Mouse (Mus musculus) heart, embryonic 10.5 days (tissue): ENCODE data around the gene Klhdc9. TPM values are rescaled to one million over a fixed set of nuclear protein-coding genes. Genes with fewer than 3 reads are reported as not detected.

Experiments used
- DNase-seq: peaks from one replicate; pipeline ENCODE4 v3.0.0-alpha.2; 2017; ENCODE audit warnings: low spot score
- H3K27ac ChIP-seq: fragments of 300-500 bp; sonication (generic); 2 replicates; pipeline ENCODE4 v1.5.1; 2016; ENCODE audit warnings: mild to moderate bottlenecking
- H3K27me3 ChIP-seq: fragments of 300-500 bp; sonication (generic); 2 replicates; pipeline ENCODE4 v1.6.1; 2016; ENCODE audit warnings: mild to moderate bottlenecking; ENCODE audit not compliant: poor library complexity, insufficient read depth, severe bottlenecking
- H3K36me3 ChIP-seq: fragments of 300-500 bp; sonication (generic); 2 replicates; pipeline ENCODE4 v1.6.1; 2016; ENCODE audit warnings: mild to moderate bottlenecking, moderate library complexity
- H3K4me1 ChIP-seq: fragments of 300-500 bp; sonication (generic); 2 replicates; pipeline ENCODE4 v1.6.1; 2016; ENCODE audit warnings: mild to moderate bottlenecking
- H3K4me3 ChIP-seq: fragments of 300-500 bp; sonication (generic); 2 replicates; pipeline ENCODE4 v1.5.1; 2016; ENCODE audit warnings: mild to moderate bottlenecking, moderate library complexity
- H3K9me3 ChIP-seq: fragments of 300-500 bp; sonication (generic); 2 replicates; pipeline ENCODE4 v1.6.1; 2016; ENCODE audit warnings: mild to moderate bottlenecking, moderate library complexity
- WGBS: fragments of 180-500 bp; shearing (Covaris S2); methylation state at CpG from one replicate; pipeline ENCODE4 v1.1.7; 2016; 5-methylcytosine and 5-hydroxymethylcytosine counted together
- polyA plus RNA-seq: library from polyadenylated mRNA; unstranded; fragments of >200 nt; fragmentation: Nextera tagmentation; extraction: Ambion mirVana; gene quantifications from 2 replicates; pipeline ENCODE4 v1.2.1, GENCODE M21; 2016

Gene Klhdc9
- polyA plus RNA-seq, 1 experiment from 2014 or later = 0.87 TPM

DNA sequence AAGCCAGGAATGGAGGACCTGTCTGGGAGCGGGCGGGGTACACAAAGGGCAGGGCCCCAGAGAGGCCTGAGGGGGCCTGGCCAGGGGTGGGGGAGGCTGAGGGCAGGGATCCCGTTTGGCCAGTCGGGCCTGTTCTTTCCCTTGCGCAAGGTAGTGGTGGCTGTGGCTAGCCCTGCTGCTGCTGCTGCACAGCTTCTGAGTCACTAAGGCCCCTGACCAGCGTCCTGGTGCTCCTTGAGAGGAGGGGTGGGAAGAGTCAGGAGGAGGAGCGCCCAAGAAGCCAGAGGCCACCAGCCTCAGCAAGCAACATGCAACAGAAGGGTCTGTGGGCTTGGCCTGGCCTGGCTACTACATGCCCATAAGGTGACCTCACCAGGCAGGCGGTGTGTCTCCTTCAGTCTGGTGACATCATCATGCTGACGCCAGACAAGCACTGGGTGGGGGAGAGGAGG is 15.1 kb upstream of the Klhdc9 start:
- Histone ChIP-seq H3K36me3 (no peaks in the 10 kb centered on the region), H3K4me1 (peaks cover 42% of the 10 kb centered on the region), H3K27ac (peak overlapping the region; percentile 62), H3K27me3 (peaks cover 35% of the 10 kb centered on the region), H3K4me3 (no peak overlapping the region), H3K9me3 (no peaks in the 10 kb centered on the region)
- no peak for DNase-seq
- 40% methylated on average over 9 of the region's 9 CpGs for WGBS

DNA sequence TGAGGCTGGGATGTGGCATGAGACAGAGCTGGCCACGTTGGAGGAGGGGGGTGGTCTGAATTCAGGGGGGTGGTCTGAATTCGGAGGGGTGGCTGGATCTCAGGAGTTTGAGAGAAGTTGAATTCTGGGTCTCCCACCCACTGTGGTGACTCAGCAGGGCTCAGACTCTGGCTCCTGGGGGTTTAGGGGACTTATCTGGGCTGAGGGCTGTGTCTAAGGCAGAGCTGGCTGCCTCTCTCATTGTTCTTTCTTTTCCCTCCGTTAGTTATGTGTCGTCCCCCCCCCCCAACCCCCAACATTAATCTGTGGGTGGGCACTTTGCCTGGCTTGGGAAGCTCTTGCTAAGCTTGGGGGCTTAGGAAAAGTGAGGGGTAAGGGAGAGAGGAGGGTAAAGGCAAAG is 13.3 kb upstream of the Klhdc9 start:
- no peaks in the 10 kb centered on the region for H3K36me3 ChIP-seq
- WGBS = 6% methylated on average over 4 of the region's 4 CpGs
- no peaks in the 10 kb centered on the region for H3K9me3 ChIP-seq
- peak overlapping the region; percentile 42; the same call in 1 of the 2 replicates for H3K27ac ChIP-seq
- H3K4me3 ChIP-seq = no peak overlapping the region
- no peak for DNase-seq
- H3K27me3 ChIP-seq = peaks cover 37% of the 10 kb centered on the region; the same call in 1 of the 2 replicates
- peaks cover 38% of the 10 kb centered on the region for H3K4me1 ChIP-seq

DNA sequence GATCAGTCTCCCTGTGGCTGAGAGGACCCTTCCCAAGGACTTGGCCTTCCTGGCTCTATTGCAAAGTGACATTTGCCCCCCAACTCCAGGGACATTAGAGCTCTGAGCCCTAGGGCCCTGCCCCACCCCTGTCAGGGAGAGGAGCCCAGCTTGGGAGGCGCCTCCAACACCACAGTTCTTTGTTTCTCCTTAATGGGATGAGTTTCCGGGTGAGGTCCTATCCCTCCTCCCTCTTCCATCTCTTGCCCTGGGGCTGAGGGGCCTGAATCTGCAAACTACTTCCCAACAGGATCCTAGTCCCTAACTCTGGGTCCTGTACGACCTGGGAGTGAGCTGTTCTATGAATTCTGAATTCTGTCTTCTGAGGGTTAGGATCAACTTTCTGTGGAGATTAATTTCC is 12.3 kb upstream of the Klhdc9 start:
- no peak for DNase-seq
- no peak overlapping the region for H3K4me3 ChIP-seq
- H3K27me3 ChIP-seq = peaks cover 41% of the 10 kb centered on the region; the same call in 1 of the 2 replicates
- H3K36me3 ChIP-seq = no peaks in the 10 kb centered on the region
- H3K4me1 ChIP-seq = peaks cover 35% of the 10 kb centered on the region
- no peaks in the 10 kb centered on the region for H3K9me3 ChIP-seq
- H3K27ac ChIP-seq = no peak overlapping the region
- WGBS = 47% methylated on average over 3 of the region's 3 CpGs

DNA sequence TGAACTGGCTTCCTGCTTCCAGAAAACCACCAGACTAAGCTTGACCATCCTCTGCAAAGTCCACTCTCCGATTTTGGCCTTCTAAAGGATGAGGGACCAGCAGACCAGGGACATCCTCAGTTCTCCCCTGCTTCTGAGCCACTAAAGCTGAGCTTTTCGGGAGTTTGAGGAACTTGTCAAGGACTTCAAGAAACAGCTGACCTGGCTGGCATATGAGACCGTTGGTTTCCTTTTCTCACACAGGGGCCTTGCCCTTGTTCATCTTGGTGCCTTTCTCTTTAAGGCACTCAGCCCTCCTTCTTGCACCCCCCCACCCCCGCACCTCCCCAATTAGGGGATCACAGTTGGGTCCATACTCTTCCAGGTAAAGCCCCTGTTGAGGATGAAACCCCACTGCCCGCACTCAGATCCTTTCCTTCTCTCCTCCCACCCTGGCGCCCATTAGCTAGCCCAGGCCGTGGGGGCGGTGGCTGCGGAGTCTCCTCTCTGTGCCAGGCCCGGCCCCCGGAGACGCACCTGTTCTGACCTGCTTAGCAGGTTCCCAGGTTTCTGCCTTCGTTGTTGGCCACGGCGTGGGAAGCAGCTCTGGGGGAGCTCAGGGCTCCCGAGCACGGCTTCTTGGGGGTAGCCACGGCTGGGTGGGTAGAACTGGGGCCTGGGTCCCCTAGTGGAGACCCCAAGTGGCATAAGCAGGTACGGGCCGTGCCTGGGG is 9.4 kb upstream of the Klhdc9 start, which contains the start of gene Nectin4:
TSS of gene Nectin4 (plus strand) at position 255 of the 712 bp plus-strand sequence.
- Histone ChIP-seq H3K4me1 (peaks cover 26% of the 10 kb centered on the region), H3K4me3 (no peak within 1 kb of the TSS), H3K27me3 (peaks cover 46% of the 10 kb centered on the region; the same call in 1 of the 2 replicates), H3K36me3 (no peaks in the 10 kb centered on the region), H3K9me3 (no peaks in the 10 kb centered on the region), H3K27ac (no peak within 1 kb of the TSS)
- DNase-seq = no peak
- WGBS = 32% methylated on average over 20 of the region's 20 CpGs

DNA sequence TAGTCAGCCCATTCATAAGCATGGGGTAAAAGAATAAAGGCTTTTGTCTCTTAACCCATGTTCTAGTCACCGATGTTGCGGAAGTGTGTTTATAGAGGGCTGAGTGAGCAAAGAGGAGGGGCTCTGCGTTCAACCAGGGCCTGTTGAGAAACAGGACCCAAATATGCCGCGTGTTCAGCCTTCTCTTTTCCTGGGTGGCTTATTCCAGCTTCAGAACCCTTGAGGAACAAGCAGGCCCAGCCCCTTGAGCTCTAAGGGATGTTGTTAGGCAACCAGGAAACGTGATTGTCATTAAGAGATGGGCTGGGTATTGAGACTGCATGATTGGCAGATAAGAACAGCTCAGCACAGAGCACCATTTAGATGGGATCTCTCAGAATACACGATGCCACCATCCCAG is 5.3 kb upstream of the Klhdc9 start:
- H3K4me3 ChIP-seq = no peak overlapping the region
- H3K36me3 ChIP-seq = no peaks in the 10 kb centered on the region
- H3K27ac ChIP-seq = no peak overlapping the region
- no peaks in the 10 kb centered on the region for H3K9me3 ChIP-seq
- no peak for DNase-seq
- H3K4me1 ChIP-seq = peaks cover 14% of the 10 kb centered on the region
- H3K27me3 ChIP-seq = peaks cover 28% of the 10 kb centered on the region; the same call in 1 of the 2 replicates
- 63% methylated on average over 7 of the region's 7 CpGs for WGBS

DNA sequence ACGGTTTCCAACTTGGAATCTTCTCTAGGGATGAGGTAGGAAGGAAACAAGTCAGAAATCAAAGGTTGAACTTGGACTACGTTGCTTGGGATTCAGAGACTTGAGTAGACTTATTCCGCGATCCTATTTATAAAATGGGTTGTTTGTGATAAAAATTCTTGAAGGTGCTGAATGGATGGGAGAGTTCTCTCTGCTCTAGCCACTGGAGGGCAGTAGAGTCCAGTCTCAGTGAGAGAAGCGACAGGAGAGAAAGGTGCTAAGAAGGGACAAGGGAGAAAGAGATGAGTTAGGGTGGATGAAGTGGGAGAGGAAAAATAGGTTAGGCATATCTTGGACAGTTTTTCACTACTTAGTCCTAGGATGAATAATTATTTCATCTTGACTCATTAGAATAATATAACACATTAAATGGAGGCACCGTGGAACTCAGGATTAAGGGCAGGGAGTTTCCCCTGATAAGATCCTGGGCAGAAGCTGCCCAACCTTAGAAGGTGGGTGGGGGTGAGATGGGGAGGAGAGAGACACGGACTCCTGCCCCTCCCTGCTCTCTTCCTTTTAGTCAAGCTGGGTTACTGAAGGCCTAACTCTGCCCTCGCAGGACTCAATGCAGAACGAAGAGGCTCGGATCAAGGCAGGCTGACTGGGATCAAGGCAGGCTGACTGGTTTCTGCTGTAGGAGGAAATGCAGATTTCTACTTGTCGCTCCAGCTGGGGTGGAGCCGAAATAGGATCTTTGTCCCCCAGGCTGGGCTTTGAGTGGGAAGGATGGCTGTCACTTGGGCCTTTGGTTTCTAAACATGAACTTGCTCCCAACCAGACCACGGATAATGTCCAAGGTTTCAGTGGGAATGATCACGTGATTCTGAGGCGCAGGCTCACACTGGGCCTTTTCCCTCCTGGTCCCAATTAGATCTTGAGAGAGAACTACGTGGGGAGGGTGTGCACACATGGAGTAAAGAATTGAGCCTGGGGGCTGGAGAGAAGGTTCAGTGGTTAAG is 807 bp upstream of the Klhdc9 start:
- 24% methylated on average over 16 of the region's 16 CpGs for WGBS
- Histone ChIP-seq H3K4me3 (peak overlapping the region; percentile 66), H3K36me3 (peaks cover 26% of the 10 kb centered on the region), H3K9me3 (no peaks in the 10 kb centered on the region), H3K27ac (peak overlapping the region; percentile 80), H3K4me1 (peaks cover 12% of the 10 kb centered on the region), H3K27me3 (no peaks in the 10 kb centered on the region)
- DNase-seq = peak; percentile 89

DNA sequence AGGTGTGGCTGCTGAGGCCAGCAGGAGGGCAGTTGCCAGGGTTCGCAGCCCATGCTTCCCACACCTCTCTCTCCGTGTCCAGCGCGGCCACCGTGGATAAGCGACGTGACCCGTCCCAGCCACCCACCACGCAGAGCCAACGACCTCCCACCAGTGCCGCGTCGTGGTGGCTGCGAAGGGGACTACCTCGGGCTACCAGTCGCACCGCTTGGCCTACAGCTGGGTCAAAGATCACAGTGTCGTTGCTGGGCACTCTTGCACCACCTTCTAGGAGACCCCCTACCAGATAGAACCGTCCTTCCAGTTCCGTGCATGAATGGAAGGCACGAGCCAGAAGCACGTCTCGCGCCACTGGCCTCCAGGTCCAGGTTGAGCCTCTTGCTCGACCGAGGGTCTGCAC is 345 bp downstream of the Klhdc9 start:
- peak overlapping the region; percentile 66 for H3K4me3 ChIP-seq
- 6% methylated on average over 26 of the region's 26 CpGs for WGBS
- H3K4me1 ChIP-seq = peaks cover 12% of the 10 kb centered on the region
- H3K27ac ChIP-seq = peak overlapping the region; percentile 80
- no peak for DNase-seq
- H3K9me3 ChIP-seq = no peaks in the 10 kb centered on the region
- no peaks in the 10 kb centered on the region for H3K27me3 ChIP-seq
- H3K36me3 ChIP-seq = peaks cover 27% of the 10 kb centered on the region

DNA sequence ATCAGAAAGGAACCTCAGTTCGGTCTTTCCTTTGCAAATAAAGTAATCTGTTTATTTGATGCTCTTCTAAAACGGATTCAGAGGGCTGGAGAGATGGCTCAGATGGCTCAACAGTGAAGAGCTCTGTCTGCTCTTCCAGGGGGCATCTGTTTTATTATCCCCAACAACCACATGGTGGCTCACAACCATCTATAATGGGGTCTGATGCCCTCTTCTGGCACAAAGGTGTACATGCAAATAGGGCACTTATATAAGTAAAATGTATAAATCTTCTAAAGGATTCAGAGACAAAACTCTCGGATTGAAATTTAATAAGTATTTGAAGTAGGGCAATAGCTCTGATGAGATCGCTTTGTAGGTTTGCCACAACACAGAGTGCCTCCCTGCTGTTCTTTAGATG is 2.2 kb downstream of the Klhdc9 start:
- no peak overlapping the region for H3K4me3 ChIP-seq
- no peak overlapping the region for H3K27ac ChIP-seq
- DNase-seq = no peak
- no peaks in the 10 kb centered on the region for H3K27me3 ChIP-seq
- H3K36me3 ChIP-seq = peaks cover 30% of the 10 kb centered on the region
- WGBS = 79% methylated on average over 4 of the region's 4 CpGs
- peaks cover 12% of the 10 kb centered on the region for H3K4me1 ChIP-seq
- no peaks in the 10 kb centered on the region for H3K9me3 ChIP-seq

DNA sequence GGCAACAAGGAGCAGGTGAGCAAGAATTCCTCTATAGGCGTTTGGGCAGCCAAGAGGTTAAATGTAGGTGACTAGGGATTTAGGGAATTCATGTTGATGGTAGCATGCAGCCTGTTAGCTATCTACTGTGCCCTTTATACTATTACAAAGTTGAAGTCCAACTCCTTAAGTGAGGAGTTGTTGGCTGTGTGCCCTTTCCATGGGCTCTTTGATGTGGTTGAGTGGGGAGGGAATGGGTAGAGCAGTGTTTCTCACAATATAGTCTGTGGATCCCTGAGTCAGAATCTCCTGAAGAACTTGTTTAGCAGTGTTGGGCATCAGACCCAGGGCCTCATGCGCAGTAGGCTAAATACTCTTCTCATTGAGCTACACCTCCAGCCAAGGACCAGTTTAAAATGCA is 3.8 kb downstream of the Klhdc9 start:
- WGBS = 87% methylated on average over 2 of the region's 2 CpGs
- peaks cover 30% of the 10 kb centered on the region for H3K36me3 ChIP-seq
- no peaks in the 10 kb centered on the region for H3K27me3 ChIP-seq
- DNase-seq = no peak
- no peak overlapping the region for H3K4me3 ChIP-seq
- H3K9me3 ChIP-seq = no peaks in the 10 kb centered on the region
- H3K27ac ChIP-seq = no peak overlapping the region
- H3K4me1 ChIP-seq = peaks cover 16% of the 10 kb centered on the region

DNA sequence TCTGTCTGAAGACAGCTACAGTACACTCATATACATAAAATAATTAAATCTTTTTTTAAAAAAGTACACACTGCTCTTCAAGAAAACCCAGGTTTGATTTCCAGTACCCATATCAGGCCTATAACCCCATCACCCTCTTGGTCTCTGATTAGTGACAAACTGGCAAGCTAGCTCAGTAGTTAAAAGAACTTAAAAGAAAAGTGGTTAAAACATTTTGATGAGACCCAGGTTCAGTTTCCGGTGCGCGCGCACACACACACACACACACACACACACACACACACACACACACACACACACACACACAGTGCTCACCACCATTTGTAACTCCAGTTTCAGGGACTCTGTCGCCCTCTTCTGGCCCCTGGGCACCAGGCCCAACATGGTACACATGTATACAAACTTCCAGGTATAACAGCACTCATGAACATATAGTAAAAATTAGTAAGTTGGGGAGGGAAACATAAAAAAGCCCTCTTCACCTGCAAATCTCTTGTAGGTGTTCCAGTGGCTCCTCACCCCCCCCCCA is 4.7 kb downstream of the Klhdc9 start:
- DNase-seq = no peak
- WGBS = 77% methylated on average over 4 of the region's 5 CpGs
- no peaks in the 10 kb centered on the region for H3K27me3 ChIP-seq
- peaks cover 12% of the 10 kb centered on the region for H3K4me1 ChIP-seq
- H3K4me3 ChIP-seq = no peak overlapping the region
- H3K36me3 ChIP-seq = peaks cover 30% of the 10 kb centered on the region
- no peaks in the 10 kb centered on the region for H3K9me3 ChIP-seq
- H3K27ac ChIP-seq = no peak overlapping the region

DNA sequence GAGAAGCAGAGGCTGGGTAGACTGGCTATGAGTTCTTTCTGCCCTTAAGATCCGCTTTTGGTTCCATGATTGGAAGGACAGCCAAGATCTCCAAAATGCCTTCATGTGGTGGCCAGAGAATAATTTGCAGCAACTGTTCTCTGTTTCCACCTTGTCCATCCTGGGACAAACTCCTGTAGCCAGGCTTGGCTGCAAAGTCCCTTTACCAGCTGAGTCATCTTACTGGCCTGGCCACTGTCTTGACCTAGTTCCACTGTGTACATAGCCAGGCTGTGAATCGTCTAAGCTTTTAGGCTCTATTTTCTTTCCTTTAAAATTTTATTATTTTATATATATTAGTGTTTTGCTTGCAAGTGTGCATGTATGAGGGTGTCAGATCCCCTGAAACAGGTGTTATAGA is 11.4 kb downstream of the Klhdc9 start:
- H3K36me3 ChIP-seq = peaks cover 5% of the 10 kb centered on the region; the same call in 1 of the 2 replicates
- WGBS = 96% methylated on average over 2 of the region's 2 CpGs
- no peak for DNase-seq

DNA sequence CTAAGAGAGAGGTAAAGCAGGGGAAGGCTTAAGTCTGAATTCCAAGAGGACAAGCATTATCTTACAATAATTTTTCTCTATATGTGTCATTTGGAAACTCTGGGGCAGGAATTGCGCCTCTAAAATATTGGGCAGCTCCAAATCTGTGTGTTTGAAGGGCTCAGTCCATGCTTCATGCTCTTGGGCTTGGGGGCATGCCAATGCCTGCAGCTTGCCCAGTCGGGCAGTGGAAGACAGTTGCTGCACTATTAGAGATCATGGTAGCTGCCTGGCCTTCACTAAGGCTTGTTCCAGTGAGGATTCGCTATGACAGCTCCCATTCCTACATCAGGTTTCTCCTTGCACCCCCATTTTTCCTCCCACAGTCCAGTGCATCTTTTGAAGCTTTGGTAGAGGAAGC is 11.9 kb downstream of the Klhdc9 start:
- H3K4me1 ChIP-seq = peaks cover 13% of the 10 kb centered on the region; the same call in 1 of the 2 replicates
- DNase-seq = no peak
- no peak overlapping the region for H3K4me3 ChIP-seq
- H3K9me3 ChIP-seq = 0 out of 2 replicates have a peak, but pooled peaks cover 6% of the 10 kb centered on the region
- H3K27ac ChIP-seq = no peak overlapping the region
- 90% methylated on average over 3 of the region's 3 CpGs for WGBS
- peaks cover 5% of the 10 kb centered on the region; the same call in 1 of the 2 replicates for H3K36me3 ChIP-seq
- H3K27me3 ChIP-seq = no peaks in the 10 kb centered on the region

More for the DNA sequence above, 11.4 kb downstream of the Klhdc9 start:
- Histone ChIP-seq H3K9me3 (0 out of 2 replicates have a peak, but pooled peaks cover 6% of the 10 kb centered on the region), H3K4me1 (peaks cover 13% of the 10 kb centered on the region; the same call in 1 of the 2 replicates), H3K27ac (no peak overlapping the region), H3K4me3 (no peak overlapping the region), H3K27me3 (no peaks in the 10 kb centered on the region)
